Mouse (Mus musculus): Measurements from ENCODE around the gene Fgf22. TPM values are rescaled to one million over a fixed set of nuclear protein-coding genes. Genes with fewer than 3 reads are reported as not detected.

Fgf22 gene
- polyA plus RNA-seq, 1 experiment from 2014 or later, result 0.12 TPM

DNA sequence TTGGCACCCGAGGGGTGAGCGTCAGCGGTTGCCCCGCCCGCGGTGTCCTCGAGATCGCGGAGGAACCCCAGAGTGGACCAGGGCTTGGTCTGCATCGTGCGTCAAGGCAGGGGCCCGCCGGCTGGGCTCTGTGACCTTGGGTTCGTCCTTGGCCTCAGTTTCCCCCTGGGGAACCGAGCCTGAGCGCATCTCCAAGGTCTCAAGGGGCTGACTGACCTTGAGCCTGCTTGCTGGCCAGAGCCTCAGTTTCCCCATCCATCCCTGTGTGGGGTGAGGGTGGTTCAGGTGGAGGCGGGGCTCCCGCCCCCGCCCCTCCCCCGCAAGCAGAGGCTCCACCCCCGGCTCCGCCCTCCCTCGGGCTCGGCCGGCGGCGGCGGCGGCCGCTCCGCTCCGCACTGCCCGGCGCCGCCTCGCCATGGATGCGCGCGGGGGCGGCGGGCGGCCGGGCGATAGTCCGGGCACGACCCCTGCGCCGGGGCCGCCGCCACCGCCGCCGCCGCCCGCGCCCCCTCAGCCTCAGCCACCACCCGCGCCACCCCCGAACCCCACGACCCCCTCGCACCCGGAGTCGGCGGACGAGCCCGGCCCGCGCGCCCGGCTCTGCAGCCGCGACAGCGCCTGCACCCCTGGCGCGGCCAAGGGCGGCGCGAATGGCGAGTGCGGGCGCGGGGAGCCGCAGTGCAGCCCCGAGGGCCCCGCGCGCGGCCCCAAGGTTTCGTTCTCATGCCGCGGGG, 38.5 kb upstream of the Fgf22 start, which contains the start of gene Hcn2:
Gene Hcn2 (plus strand): TSS at position 381 of the 734 bp plus-strand sequence.
- H3K4me3 ChIP-seq (replicated peaks), result peak within 1 kb of the TSS; percentile 59
- peaks cover 70% of the 10 kb centered on the region for H3K27me3 ChIP-seq
- H3K9ac ChIP-seq, result peak within 1 kb of the TSS; percentile 18; the same call in 1 of the 2 replicates
- H3K36me3 ChIP-seq, result peaks cover 8% of the 10 kb centered on the region
- no peak within 1 kb of the TSS for H3K27ac ChIP-seq
- no peaks in the 10 kb centered on the region for H3K9me3 ChIP-seq (replicated peaks)
- WGBS, result 2% methylated on average over 68 of the region's 91 CpGs
- peak within 1 kb of the TSS; percentile 95 for H3K4me2 ChIP-seq
- peak; percentile 38; the same call in 1 of the 2 replicates for ATAC-seq (replicated peaks; ENCODE audit: low FRiP score)
- peaks cover 19% of the 10 kb centered on the region for H3K4me1 ChIP-seq

DNA sequence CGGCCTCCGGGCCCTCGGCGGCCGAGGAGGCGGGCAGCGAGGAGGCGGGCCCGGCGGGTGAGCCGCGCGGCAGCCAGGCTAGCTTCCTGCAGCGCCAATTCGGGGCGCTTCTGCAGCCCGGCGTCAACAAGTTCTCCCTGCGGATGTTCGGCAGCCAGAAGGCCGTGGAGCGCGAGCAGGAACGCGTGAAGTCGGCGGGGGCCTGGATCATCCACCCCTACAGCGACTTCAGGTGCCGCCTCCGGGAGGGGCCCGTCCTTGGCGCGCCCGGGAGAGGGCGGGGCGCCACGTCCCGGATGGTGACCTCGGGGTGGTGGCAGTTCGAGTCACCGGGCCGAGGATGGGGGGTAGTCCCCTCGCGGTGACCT, 37.9 kb upstream of the Fgf22 start:
- peaks cover 70% of the 10 kb centered on the region for H3K27me3 ChIP-seq
- no peak for ATAC-seq (replicated peaks; ENCODE audit: low FRiP score)
- WGBS, result 1% methylated on average over 42 of the region's 44 CpGs

DNA sequence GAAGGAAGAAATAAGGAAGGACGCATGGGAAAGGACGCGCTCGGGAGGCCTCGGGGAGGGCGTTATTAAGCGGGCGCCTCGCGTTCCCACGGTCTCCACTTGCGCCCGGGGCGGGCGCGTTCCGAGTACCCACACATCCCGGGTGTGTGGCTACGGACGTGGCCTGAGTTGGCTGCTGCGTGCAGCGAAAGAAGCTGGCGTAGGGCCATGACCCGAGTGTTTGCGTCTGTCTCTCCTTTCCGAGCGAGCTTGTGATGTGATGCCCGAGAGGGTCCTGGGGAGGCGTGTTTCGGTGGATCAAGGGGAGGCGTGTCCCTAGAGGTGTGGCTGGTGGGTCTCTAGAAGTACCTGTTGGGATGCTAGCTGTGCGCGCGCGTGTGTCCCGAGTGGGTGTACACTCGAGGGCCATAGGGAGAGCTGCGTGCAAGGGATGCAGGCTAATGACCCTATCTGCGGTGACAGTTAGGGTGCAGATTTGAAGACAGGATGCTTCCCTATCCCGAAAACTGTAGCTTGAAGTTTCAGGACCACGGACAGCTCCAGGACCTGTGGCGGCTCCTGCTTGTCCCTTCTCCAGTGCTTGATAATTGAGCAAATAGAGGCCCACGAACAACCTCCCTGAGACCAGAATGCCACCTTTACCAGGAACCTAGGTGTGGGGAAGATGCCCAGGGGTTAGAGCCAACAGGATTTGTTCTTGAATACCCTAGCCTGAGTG, 37.1 kb upstream of the Fgf22 start:
- no peaks in the 10 kb centered on the region for H3K9me3 ChIP-seq (replicated peaks)
- H3K9ac ChIP-seq, result no peak overlapping the region
- H3K4me3 ChIP-seq (replicated peaks), result peak overlapping the region; percentile 59
- H3K27me3 ChIP-seq, result peaks cover 70% of the 10 kb centered on the region
- peak overlapping the region; percentile 95 for H3K4me2 ChIP-seq
- ATAC-seq (replicated peaks; ENCODE audit: low FRiP score), result 0 out of 2 replicates have a peak, but pooled peaks have one; percentile 3
- no peaks in the 10 kb centered on the region for H3K36me3 ChIP-seq
- peaks cover 19% of the 10 kb centered on the region for H3K4me1 ChIP-seq
- 4% methylated on average over 43 of the region's 43 CpGs for WGBS
- H3K27ac ChIP-seq, result no peak overlapping the region

More for the DNA sequence above, 37.9 kb upstream of the Fgf22 start:
- no peaks in the 10 kb centered on the region for H3K9me3 ChIP-seq (replicated peaks)
- H3K27ac ChIP-seq, result no peak overlapping the region
- peak overlapping the region; percentile 59 for H3K4me3 ChIP-seq (replicated peaks)
- H3K36me3 ChIP-seq, result peaks cover 2% of the 10 kb centered on the region
- H3K9ac ChIP-seq, result peak overlapping the region; percentile 18; the same call in 1 of the 2 replicates
- H3K4me2 ChIP-seq, result peak overlapping the region; percentile 95
- H3K4me1 ChIP-seq, result peaks cover 19% of the 10 kb centered on the region

DNA sequence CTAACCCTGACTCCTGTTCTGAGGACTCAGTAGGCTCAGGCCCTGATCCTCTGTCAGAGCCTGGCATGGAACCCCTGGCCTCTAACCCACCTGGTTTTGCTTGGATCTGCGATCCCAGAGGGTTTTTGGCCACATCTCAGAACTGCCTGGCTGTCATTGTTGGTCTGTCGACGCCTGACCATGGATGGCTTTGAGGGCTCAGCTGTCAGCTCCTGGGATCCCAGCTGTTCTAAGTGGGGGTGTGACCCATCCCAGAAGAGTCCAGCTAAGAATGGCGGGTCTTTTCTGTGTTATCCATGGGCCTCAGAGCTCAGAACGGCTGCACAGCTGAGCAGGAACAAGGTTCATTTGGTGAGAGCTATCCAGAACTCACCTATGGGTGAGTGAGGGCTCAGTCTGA, 33.8 kb upstream of the Fgf22 start:
- 64% methylated on average over 5 of the region's 5 CpGs for WGBS
- Histone ChIP-seq H3K4me2 (no peak overlapping the region), H3K9ac (no peak overlapping the region), H3K4me3 (replicated peaks) (no peak overlapping the region), H3K36me3 (no peaks in the 10 kb centered on the region), H3K27ac (no peak overlapping the region), H3K4me1 (peaks cover 26% of the 10 kb centered on the region), H3K9me3 (replicated peaks) (no peaks in the 10 kb centered on the region), H3K27me3 (peaks cover 46% of the 10 kb centered on the region)
- ATAC-seq (replicated peaks; ENCODE audit: low FRiP score), result no peak

DNA sequence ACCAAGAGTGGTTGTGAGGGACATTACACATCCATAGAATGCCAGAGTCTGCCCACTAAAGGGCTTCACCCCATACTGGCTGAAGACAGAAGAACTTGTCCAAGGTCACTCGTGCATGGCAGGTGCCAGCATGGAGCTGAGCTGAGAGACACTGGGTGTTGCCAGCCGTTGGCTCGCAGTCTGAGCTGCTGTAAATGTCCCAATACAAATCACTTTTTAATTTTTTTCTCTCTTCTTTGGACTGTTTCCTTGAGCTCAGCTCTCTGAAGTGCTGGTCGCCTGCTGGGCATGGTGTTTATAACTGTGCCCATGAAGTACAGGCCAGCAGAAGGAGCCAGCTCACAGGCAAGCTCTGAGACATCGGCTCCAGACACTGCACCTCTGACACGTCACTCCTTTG, 31.8 kb upstream of the Fgf22 start:
- no peaks in the 10 kb centered on the region for H3K36me3 ChIP-seq
- H3K4me3 ChIP-seq (replicated peaks), result no peak overlapping the region
- H3K9me3 ChIP-seq (replicated peaks), result no peaks in the 10 kb centered on the region
- H3K27ac ChIP-seq, result no peak overlapping the region
- ATAC-seq (replicated peaks; ENCODE audit: low FRiP score), result no peak
- peaks cover 26% of the 10 kb centered on the region for H3K27me3 ChIP-seq
- H3K4me2 ChIP-seq, result no peak overlapping the region
- 73% methylated on average over 6 of the region's 6 CpGs for WGBS
- H3K9ac ChIP-seq, result no peak overlapping the region
- H3K4me1 ChIP-seq, result peaks cover 16% of the 10 kb centered on the region

DNA sequence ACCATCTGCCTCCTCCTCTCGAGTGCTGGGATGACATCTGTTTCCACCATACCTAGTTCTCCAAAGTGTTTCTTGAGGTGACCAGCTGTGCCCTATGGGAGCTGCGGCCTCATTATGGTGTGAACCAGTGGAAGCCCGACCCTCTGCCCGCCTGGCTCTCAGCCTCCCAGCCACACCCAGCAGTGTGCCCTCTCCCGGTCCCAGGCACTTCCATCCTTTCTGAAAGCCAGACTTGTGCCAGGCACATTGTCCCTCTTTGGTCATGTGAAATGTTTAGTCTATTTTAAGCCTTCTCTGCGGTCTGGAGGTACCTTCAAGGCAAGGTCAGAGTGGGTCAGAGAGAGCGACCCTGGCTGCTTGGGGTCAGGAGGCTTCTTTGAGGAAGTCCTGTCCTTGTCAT, 31.2 kb upstream of the Fgf22 start:
- WGBS, result 86% methylated on average over 7 of the region's 7 CpGs
- Histone ChIP-seq H3K4me2 (no peak overlapping the region), H3K36me3 (no peaks in the 10 kb centered on the region), H3K27me3 (peaks cover 20% of the 10 kb centered on the region), H3K27ac (no peak overlapping the region), H3K9ac (no peak overlapping the region), H3K4me1 (peaks cover 22% of the 10 kb centered on the region), H3K9me3 (replicated peaks) (no peaks in the 10 kb centered on the region), H3K4me3 (replicated peaks) (no peak overlapping the region)
- ATAC-seq (replicated peaks; ENCODE audit: low FRiP score), result no peak

DNA sequence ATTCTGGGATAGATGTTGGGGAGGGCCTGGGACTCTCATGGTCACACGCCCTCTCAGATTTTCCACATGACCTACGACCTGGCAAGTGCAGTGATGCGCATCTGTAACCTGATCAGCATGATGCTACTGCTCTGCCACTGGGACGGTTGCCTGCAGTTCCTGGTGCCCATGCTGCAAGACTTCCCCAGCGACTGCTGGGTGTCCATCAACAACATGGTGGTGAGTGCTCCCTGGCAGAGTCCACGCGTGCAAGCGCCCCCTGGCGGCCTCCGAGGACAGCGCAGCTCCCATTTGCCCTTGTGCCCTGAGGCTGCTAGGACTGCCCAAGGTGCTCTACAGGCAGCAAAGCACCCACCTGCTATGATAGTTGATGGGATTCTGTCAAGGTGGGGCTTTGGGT, 28.8 kb upstream of the Fgf22 start:
- WGBS, result 23% methylated on average over 11 of the region's 11 CpGs
- no peaks in the 10 kb centered on the region for H3K9me3 ChIP-seq (replicated peaks)
- H3K4me3 ChIP-seq (replicated peaks), result no peak overlapping the region
- H3K27ac ChIP-seq, result 0 out of 2 replicates have a peak overlapping the region, but pooled peaks have one; percentile 54
- peak; percentile 67 for ATAC-seq (replicated peaks; ENCODE audit: low FRiP score)
- H3K27me3 ChIP-seq, result no peaks in the 10 kb centered on the region
- no peak overlapping the region for H3K4me2 ChIP-seq
- no peak overlapping the region for H3K9ac ChIP-seq
- peaks cover 27% of the 10 kb centered on the region for H3K4me1 ChIP-seq
- H3K36me3 ChIP-seq, result no peaks in the 10 kb centered on the region

DNA sequence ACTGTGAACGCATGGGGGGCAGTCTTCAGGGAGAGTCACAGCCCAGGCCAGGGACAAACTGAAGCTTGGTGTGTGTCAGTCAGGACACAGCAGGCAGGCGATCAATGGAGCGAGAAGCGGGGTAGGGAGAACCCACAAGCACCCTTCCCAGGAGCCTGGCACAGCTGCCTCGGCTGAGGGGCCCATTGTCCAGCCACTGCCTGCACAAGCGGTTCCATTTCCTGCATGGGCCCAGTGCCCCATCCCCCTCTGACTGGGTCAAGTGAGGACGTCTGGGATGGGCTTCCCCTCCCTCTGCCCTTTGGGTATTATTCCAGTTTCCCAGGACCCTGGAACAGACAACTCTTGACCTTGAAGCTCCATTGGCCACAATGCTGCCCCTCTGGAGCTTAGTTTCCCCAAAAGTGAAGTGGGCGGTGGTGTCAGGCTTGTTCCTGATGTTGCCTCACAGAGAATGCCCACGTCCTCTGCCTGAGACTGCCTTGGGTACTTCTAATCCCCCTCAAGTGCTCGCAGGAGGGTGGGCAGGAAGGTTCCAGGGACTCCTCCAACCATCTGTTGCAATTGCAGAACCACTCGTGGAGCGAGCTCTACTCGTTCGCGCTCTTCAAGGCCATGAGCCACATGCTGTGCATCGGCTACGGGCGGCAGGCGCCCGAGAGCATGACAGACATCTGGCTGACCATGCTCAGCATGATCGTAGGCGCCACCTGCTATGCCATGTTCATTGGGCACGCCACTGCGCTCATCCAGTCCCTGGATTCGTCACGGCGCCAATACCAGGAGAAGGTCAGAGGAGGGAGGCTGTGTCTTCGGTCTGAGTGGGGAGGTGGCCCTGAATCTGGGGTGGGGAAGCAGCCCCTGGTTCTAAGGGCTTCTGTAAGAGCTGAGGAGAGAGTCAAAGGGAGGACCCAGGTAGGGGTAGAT, 26.3 kb upstream of the Fgf22 start:
- Histone ChIP-seq H3K36me3 (peaks cover 10% of the 10 kb centered on the region), H3K27me3 (no peaks in the 10 kb centered on the region), H3K9ac (no peak overlapping the region), H3K4me3 (replicated peaks) (no peak overlapping the region), H3K4me1 (peaks cover 27% of the 10 kb centered on the region), H3K27ac (no peak overlapping the region), H3K4me2 (no peak overlapping the region), H3K9me3 (replicated peaks) (no peaks in the 10 kb centered on the region)
- 0 out of 2 replicates have a peak, but pooled peaks have one; percentile 8 for ATAC-seq (replicated peaks; ENCODE audit: low FRiP score)
- 67% methylated on average over 28 of the region's 28 CpGs for WGBS

DNA sequence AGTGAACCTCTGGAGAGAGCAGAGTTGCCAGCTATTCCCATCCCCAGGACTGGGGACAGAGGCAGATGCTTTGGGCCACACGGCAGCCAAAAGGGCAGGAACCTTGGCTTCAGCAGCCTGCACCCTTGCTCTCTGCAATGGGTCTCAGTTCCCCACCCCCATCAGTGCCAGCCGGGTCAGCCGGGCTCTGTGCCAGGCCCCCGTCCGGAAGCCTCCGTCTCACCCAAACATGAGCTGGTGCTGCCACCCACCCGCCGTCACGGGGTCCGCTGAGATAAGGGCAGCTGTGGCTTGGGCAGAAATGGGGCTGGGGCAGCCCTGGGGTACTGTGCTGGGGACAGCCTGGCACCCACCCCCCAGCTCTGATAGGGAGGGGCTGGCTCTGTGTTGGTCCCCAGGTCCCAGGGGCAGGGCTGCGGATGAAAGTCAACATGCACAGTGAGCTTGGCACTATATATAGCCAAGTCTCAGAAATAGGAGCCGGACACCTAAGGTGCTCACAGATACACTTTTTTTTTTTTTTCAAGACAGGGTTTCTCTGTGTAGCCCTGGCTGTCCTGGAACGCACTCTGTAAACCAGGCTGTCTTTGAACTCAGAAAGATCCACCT, 25.4 kb upstream of the Fgf22 start:
- Histone ChIP-seq H3K9me3 (replicated peaks) (no peaks in the 10 kb centered on the region), H3K27ac (no peak overlapping the region), H3K4me2 (no peak overlapping the region), H3K4me1 (peaks cover 27% of the 10 kb centered on the region), H3K4me3 (replicated peaks) (no peak overlapping the region), H3K36me3 (peaks cover 19% of the 10 kb centered on the region), H3K27me3 (no peaks in the 10 kb centered on the region), H3K9ac (no peak overlapping the region)
- no peak for ATAC-seq (replicated peaks; ENCODE audit: low FRiP score)
- 83% methylated on average over 13 of the region's 13 CpGs for WGBS

DNA sequence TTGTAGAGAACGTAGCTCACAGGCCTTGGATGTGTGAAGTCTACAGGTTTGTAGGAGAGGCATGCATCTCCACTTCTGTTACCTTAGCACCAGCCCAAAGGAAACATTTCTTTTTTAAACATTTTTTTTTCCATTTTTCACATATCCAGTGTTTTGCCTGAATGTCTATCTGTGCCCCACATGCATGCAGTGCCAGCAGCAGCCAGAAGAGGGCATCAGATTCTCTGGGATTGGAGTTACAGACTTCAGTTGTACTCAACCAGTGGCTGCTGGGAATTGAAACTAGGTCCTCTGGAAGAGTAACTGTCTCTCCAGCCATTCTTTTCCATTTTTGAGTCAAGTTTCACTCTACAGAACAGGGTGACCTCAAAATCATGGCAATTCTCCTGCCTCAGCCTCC, 22.4 kb upstream of the Fgf22 start:
- H3K4me3 ChIP-seq (replicated peaks), result no peak overlapping the region
- no peaks in the 10 kb centered on the region for H3K27me3 ChIP-seq
- no peak overlapping the region for H3K9ac ChIP-seq
- peaks cover 6% of the 10 kb centered on the region; the same call in 1 of the 2 replicates for H3K9me3 ChIP-seq (replicated peaks)
- H3K36me3 ChIP-seq, result peaks cover 49% of the 10 kb centered on the region
- no peak for ATAC-seq (replicated peaks; ENCODE audit: low FRiP score)
- peaks cover 21% of the 10 kb centered on the region for H3K4me1 ChIP-seq
- no peak overlapping the region for H3K4me2 ChIP-seq
- no peak overlapping the region for H3K27ac ChIP-seq
- WGBS, result 96% methylated on average over 1 of the region's 1 CpGs

DNA sequence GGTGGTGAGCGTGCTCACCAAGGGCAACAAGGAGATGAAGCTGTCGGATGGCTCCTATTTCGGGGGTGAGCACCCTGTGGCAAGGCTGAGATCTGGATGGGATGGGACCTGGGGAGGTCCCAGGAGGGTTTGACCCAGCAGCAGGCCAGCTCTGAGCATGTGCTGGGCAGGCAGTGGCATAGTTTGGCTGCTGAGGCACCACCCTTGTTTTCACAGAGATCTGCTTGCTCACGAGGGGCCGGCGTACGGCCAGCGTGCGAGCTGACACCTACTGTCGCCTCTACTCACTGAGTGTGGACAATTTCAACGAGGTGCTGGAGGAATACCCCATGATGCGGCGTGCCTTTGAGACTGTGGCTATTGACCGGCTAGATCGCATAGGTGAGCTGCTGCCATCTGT, 21.0 kb upstream of the Fgf22 start:
- Histone ChIP-seq H3K36me3 (peaks cover 63% of the 10 kb centered on the region), H3K27me3 (no peaks in the 10 kb centered on the region), H3K27ac (no peak overlapping the region), H3K9ac (no peak overlapping the region), H3K9me3 (replicated peaks) (peaks cover 19% of the 10 kb centered on the region), H3K4me3 (replicated peaks) (no peak overlapping the region), H3K4me1 (peaks cover 11% of the 10 kb centered on the region; the same call in 1 of the 2 replicates), H3K4me2 (no peak overlapping the region)
- WGBS, result 88% methylated on average over 15 of the region's 15 CpGs
- no peak for ATAC-seq (replicated peaks; ENCODE audit: low FRiP score)

Measured in kidney, embryonic 15.5 days (tissue).